Mouse (Mus musculus) kidney, embryonic 16.5 days (tissue): ENCODE measurements around the gene Ctnnbl1. TPM values are rescaled to one million over a fixed set of nuclear protein-coding genes. Genes with fewer than 3 reads are reported as not detected.

Experiments used
- ATAC-seq: fragments of 200-750 bp; cut with Nextera tagmentation; 2 replicates; pipeline ENCODE4 v1.8.0; 2017; ENCODE audit warnings: moderate TSS enrichment; ENCODE audit not compliant: low FRiP score, low TSS enrichment
- H3K27ac ChIP-seq: fragments of 300-500 bp; sonication (generic); 2 replicates; pipeline ENCODE4 v1.5.1; 2014; ENCODE audit warnings: low read length
- H3K27me3 ChIP-seq: fragments of 300-500 bp; sonication (generic); 2 replicates; pipeline ENCODE4 v1.6.1; 2014; ENCODE audit warnings: low read length, control low read depth, mixed read lengths; ENCODE audit not compliant: insufficient read depth
- H3K36me3 ChIP-seq: fragments of 300-500 bp; sonication (generic); 2 replicates; pipeline ENCODE4 v1.6.1; 2014; ENCODE audit warnings: low read length, control low read depth, mixed read lengths; ENCODE audit not compliant: insufficient read depth
- H3K4me1 ChIP-seq: fragments of 300-500 bp; sonication (generic); 2 replicates; pipeline ENCODE4 v1.6.1; 2014; ENCODE audit warnings: low read length, control low read depth, mixed read lengths; ENCODE audit not compliant: insufficient read depth
- H3K4me2 ChIP-seq: fragments of 300-500 bp; sonication (generic); replicated peaks from 2 replicates; pipeline ENCODE4 v1.6.1; 2014; ENCODE audit warnings: low read depth, low read length
- H3K4me3 ChIP-seq: fragments of 300-500 bp; sonication (generic); 2 replicates; pipeline ENCODE4 v1.5.1; 2014; ENCODE audit warnings: mild to moderate bottlenecking, low read length
- H3K9ac ChIP-seq: fragments of 300-500 bp; sonication (generic); replicated peaks from 2 replicates; pipeline ENCODE4 v1.6.1; 2014; ENCODE audit warnings: low read length
- H3K9me3 ChIP-seq: fragments of 300-500 bp; sonication (generic); 2 replicates; pipeline ENCODE4 v1.6.1; 2016; ENCODE audit warnings: low read length, control low read depth
- WGBS: fragments of 180-500 bp; shearing (Covaris S2); extraction: QIAGEN DNeasy Blood & Tissue Kit; methylation state at CpG from one replicate; pipeline ENCODE4 v1.1.7; 2014; 5-methylcytosine and 5-hydroxymethylcytosine counted together
- polyA plus RNA-seq: library from polyadenylated mRNA; unstranded; fragments of >200 nt; fragmentation: Nextera tagmentation; extraction: Ambion mirVana; gene quantifications from 2 replicates; pipeline ENCODE4 v1.2.1, GENCODE M21; 2015

The Ctnnbl1 gene
- polyA plus RNA-seq, 1 experiment from 2014 or later, result 72.0 TPM

DNA sequence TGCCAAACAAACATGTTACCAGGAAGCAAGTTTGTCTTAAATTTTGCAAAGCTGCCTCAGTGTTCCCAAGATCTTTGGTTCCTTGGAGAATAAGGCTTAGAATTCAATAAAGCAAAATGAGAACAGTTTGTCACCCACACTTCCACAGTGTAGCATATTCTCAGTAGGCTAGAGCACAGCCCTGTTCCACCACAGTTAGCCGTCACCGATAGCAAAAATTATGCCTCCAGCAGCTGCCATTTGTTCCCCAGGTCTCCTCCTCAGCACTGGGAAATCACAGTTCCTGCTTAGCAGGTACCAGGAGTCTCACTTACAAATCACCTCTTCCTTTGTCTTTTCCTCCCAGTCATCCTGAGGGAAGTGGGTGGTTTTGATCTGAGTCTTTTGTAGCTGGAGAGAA, 10.8 kb downstream of the Ctnnbl1 start:
- H3K36me3 ChIP-seq, result 0 out of 2 replicates have a peak, but pooled peaks cover 5% of the 10 kb centered on the region
- no peak overlapping the region for H3K4me2 ChIP-seq
- H3K27me3 ChIP-seq, result no peaks in the 10 kb centered on the region
- no peak overlapping the region for H3K9ac ChIP-seq
- 29% methylated on average over 2 of the region's 2 CpGs for WGBS
- no peak overlapping the region for H3K27ac ChIP-seq
- no peak overlapping the region for H3K4me3 ChIP-seq
- peaks cover 22% of the 10 kb centered on the region for H3K4me1 ChIP-seq
- ATAC-seq, result no peak
- H3K9me3 ChIP-seq, result peaks cover 3% of the 10 kb centered on the region; the same call in 1 of the 2 replicates

DNA sequence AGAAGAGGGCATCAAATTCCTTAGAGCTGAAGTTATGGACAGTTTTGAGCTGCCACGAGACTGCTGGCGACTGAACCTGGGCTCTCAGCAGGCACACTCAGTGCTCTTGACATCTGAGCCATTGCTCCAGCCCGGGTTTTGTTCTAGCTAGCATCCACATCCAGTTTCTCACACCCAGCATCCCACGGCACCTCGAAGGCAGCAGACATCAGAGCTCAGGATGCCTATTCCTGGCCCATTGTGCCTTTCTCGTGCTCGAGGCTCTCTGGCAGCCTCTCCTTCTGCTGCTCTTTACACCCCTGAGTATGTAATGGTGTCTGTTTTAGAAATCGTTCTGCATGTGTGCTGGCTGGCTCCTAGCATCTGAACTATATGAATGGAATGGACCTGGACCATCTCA, 13.3 kb downstream of the Ctnnbl1 start:
- Histone ChIP-seq H3K4me2 (no peak overlapping the region), H3K9ac (no peak overlapping the region), H3K4me1 (peaks cover 22% of the 10 kb centered on the region), H3K27me3 (no peaks in the 10 kb centered on the region), H3K36me3 (0 out of 2 replicates have a peak, but pooled peaks cover 1% of the 10 kb centered on the region), H3K27ac (no peak overlapping the region), H3K9me3 (peaks cover 3% of the 10 kb centered on the region; the same call in 1 of the 2 replicates), H3K4me3 (no peak overlapping the region)
- WGBS, result 69% methylated on average over 8 of the region's 8 CpGs
- no peak for ATAC-seq

DNA sequence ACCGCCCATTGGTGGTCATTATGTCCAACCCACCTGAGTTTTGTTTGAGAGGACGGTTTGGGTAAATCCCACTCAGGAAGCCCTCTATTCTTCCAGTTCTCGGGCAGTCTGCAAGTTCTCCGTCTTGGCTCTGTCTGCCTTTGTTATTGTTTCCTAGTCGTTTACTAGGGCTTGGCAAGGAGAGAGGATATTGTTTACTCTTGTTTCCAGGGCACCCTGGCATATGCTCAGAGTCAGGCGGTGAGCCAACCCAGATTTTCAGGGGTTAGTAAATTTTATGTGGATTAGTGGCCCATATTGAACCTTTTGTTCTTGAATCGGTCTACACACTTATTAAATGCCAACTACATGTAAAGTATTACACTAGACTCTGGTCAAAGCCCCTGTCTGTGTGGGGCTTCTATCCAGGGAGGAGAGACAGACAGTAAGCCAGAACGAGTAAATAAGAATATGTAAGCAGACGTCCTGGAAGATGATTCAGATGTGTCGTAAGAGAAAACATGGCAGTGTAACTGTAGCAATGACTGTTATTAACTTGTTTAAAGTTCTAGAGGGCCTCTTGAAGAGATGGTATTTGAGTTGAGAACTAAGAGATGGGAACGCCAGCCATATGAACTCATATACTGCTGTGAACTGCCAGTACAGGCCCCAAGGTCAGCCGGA, 13.9 kb downstream of the Ctnnbl1 start:
- 63% methylated on average over 12 of the region's 12 CpGs for WGBS
- Histone ChIP-seq H3K27me3 (no peaks in the 10 kb centered on the region), H3K9me3 (no peaks in the 10 kb centered on the region), H3K4me1 (peaks cover 22% of the 10 kb centered on the region), H3K36me3 (no peaks in the 10 kb centered on the region), H3K4me3 (no peak overlapping the region), H3K27ac (no peak overlapping the region), H3K9ac (peak overlapping the region; percentile 4; the same call in 1 of the 2 replicates), H3K4me2 (no peak overlapping the region)
- ATAC-seq, result no peak

DNA sequence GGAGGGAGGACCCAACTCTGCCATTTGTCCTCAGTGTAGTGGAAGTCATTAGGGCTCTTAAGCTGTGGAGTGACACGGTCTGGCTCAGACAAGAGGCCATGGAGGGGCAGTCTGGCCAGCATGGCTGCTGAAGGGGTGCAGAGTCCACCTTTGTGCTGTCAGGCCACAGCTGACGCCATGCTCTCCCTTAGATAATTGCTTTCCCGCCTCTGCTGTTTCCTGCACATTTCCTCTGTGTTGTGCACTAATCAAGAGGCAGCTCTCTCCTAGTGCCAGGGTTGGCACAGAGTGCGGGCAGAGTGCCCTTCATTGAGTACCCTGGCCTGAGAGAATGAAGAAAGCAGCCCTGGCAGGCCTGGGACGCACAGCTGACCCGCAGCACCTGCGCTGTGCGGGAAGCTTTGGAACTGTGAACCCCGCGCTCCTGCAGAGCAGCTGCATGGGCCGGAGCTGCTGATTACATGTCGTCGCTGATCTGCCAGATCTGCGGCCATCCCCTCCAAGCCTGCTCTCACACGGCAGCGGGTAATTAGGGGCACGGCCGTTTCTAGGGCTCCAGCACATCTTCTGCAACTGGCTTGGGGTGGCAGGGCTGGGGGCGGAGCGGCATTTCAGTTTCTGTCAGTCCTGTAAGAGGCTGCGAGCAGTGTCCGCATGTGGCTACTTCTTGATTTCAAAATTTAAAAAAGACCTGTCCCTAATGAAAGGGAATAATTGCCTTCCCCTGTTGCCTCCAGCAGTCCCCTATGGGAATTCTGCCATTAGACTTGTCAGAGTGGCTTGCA, 14.6 kb downstream of the Ctnnbl1 start:
- Histone ChIP-seq H3K36me3 (no peaks in the 10 kb centered on the region), H3K4me2 (no peak overlapping the region), H3K9me3 (no peaks in the 10 kb centered on the region), H3K4me3 (no peak overlapping the region), H3K27me3 (no peaks in the 10 kb centered on the region), H3K4me1 (peaks cover 20% of the 10 kb centered on the region), H3K27ac (no peak overlapping the region), H3K9ac (peak overlapping the region; percentile 4; the same call in 1 of the 2 replicates)
- 50% methylated on average over 22 of the region's 22 CpGs for WGBS
- peak; percentile 62 for ATAC-seq

DNA sequence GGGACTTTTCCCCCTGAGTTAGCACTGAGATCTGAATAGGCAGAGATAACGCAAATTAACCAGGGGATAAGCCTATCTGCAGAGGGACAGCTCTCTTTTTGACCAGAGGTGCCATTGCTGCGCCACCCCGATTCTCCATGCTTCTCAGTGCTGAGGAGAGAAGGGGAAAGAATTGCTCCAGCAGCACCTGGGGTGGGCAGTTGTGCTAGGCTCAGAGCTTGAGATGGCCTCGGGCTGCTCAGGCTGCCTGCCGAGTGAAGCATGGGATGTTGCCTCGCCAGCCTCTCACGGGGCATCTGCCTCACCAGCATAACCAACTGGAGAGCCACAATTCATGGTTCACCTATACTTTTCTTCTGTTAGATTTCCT, 15.2 kb downstream of the Ctnnbl1 start:
- no peak overlapping the region for H3K4me2 ChIP-seq
- H3K27me3 ChIP-seq, result no peaks in the 10 kb centered on the region
- WGBS, result 73% methylated on average over 7 of the region's 7 CpGs
- no peak for ATAC-seq
- H3K9ac ChIP-seq, result no peak overlapping the region
- H3K9me3 ChIP-seq, result no peaks in the 10 kb centered on the region
- no peaks in the 10 kb centered on the region for H3K36me3 ChIP-seq
- H3K4me1 ChIP-seq, result peaks cover 15% of the 10 kb centered on the region
- no peak overlapping the region for H3K4me3 ChIP-seq
- no peak overlapping the region for H3K27ac ChIP-seq

DNA sequence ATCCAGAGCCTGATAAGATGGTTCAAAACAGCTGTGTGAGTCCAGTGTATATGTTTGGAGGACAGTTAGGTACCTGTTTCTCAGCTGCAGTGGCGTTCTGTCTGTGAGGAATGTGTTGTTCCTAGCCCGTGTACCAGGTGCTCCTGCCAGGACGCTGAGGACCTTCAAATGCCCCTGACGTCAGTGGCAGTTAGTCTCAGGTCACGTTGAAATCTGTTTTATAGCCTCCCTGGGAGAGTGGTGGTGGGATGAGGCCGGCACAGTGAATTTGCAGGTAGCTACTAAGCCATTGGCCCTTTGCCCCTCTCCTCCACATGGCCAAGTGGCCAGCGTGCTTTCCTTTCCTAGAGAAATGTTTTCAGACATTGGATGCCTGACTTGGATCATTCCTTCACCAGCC, 18.6 kb downstream of the Ctnnbl1 start:
- Histone ChIP-seq H3K4me1 (peaks cover 13% of the 10 kb centered on the region), H3K27me3 (no peaks in the 10 kb centered on the region), H3K27ac (no peak overlapping the region), H3K36me3 (no peaks in the 10 kb centered on the region), H3K9ac (no peak overlapping the region), H3K9me3 (no peaks in the 10 kb centered on the region), H3K4me2 (no peak overlapping the region), H3K4me3 (no peak overlapping the region)
- no peak for ATAC-seq
- 51% methylated on average over 7 of the region's 7 CpGs for WGBS

DNA sequence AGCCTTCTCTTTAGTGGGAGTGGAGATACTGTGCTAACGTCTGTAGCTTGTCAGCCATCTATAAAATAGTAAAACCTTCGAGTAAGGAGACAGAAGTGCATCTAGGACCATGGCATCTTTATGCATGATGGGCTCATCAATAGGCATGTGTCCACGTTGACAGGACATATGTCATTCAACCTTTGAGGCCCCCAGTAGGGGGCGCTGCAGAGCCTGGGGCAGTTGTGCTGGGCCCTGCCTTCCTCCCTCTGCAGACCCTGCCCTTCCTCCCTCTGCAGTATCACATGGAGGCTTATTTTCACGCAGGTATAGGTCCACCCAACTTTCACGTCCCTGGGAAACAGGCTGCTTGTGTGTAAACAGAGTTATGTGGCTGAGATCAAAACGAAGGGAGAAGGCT, 19.0 kb downstream of the Ctnnbl1 start:
- no peak overlapping the region for H3K4me2 ChIP-seq
- no peak for ATAC-seq
- no peak overlapping the region for H3K4me3 ChIP-seq
- H3K27me3 ChIP-seq, result no peaks in the 10 kb centered on the region
- 71% methylated on average over 7 of the region's 7 CpGs for WGBS
- no peaks in the 10 kb centered on the region for H3K9me3 ChIP-seq
- no peak overlapping the region for H3K9ac ChIP-seq
- H3K27ac ChIP-seq, result no peak overlapping the region
- H3K4me1 ChIP-seq, result peaks cover 9% of the 10 kb centered on the region
- H3K36me3 ChIP-seq, result no peaks in the 10 kb centered on the region

DNA sequence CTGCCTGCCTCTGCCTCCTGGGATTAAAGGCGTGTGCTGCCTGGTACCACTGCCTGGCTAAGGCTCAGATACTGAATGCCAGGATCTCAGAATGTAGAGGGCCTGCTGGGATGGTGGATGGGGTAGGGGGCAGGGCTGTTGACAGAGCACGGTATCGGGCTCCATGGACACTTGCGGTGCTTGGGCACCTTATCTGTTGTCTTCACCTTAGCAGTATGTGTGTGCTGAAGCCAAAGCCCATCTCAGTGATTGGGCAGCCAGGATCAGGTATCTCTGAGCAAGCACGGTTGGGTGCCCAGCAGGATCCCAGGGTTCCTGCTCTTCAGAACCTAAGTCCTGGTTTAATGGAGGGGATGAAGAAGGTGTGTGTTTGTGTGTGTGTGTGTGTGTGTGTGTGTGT, 21.2 kb downstream of the Ctnnbl1 start:
- no peak overlapping the region for H3K27ac ChIP-seq
- 82% methylated on average over 5 of the region's 5 CpGs for WGBS
- no peaks in the 10 kb centered on the region for H3K27me3 ChIP-seq
- no peak overlapping the region for H3K4me2 ChIP-seq
- no peak overlapping the region for H3K4me3 ChIP-seq
- H3K9me3 ChIP-seq, result no peaks in the 10 kb centered on the region
- no peak overlapping the region for H3K9ac ChIP-seq
- ATAC-seq, result no peak
- no peaks in the 10 kb centered on the region for H3K4me1 ChIP-seq
- no peaks in the 10 kb centered on the region for H3K36me3 ChIP-seq

DNA sequence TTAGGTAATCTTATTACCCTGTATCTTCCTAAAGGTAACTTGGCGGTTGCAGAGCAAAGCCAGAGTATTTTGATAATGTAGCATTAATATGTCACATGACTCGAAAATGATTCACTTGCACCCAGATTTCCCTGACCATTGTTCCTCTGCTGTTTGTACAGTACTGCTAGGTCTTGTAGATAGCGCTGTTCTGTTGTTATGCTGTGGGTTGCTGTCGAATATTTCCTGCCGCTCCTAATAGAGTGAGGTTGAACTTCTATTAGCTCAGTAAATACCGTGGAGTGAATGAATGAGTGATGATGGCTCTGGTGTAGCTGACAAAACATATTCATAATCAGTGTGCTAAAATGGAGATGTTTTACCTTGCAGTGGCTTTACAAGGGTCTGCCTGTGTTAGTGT, 22.5 kb downstream of the Ctnnbl1 start:
- no peak overlapping the region for H3K27ac ChIP-seq
- ATAC-seq, result no peak
- no peaks in the 10 kb centered on the region for H3K9me3 ChIP-seq
- no peaks in the 10 kb centered on the region for H3K36me3 ChIP-seq
- H3K27me3 ChIP-seq, result no peaks in the 10 kb centered on the region
- WGBS, result 75% methylated on average over 6 of the region's 6 CpGs
- H3K4me3 ChIP-seq, result no peak overlapping the region
- H3K4me1 ChIP-seq, result no peaks in the 10 kb centered on the region
- H3K9ac ChIP-seq, result no peak overlapping the region
- no peak overlapping the region for H3K4me2 ChIP-seq

DNA sequence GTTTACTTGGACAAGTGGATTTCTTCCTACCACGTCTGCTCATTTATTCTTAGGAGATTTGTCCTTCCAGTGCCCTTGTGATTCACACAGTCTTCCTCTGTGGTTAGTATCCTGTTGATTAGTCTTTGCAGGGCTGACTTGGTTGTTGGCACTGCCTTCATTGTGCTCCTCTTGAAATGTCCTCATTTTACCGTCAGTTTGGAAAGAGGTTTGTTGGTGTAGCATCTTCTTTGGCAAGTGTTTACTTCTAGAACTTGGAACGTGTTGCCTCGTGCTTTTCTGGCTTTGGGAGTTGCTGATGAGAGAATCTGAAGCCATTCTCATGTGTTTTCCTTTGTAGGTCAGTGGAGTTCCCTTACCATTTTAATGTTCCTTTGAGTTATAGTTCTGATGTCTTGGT, 25.7 kb downstream of the Ctnnbl1 start:
- H3K9me3 ChIP-seq, result no peaks in the 10 kb centered on the region
- no peak overlapping the region for H3K4me3 ChIP-seq
- H3K36me3 ChIP-seq, result no peaks in the 10 kb centered on the region
- H3K4me2 ChIP-seq, result no peak overlapping the region
- H3K27ac ChIP-seq, result no peak overlapping the region
- no peaks in the 10 kb centered on the region for H3K27me3 ChIP-seq
- no peak overlapping the region for H3K9ac ChIP-seq
- ATAC-seq, result no peak
- no peaks in the 10 kb centered on the region for H3K4me1 ChIP-seq
- WGBS, result 79% methylated on average over 4 of the region's 4 CpGs
